Mouse (Mus musculus) gastrocnemius, adult 2 months (tissue): ENCODE results near the gene Kazn. TPM values are rescaled to one million over a fixed set of nuclear protein-coding genes. Genes with fewer than 3 reads are reported as not detected.

Experiments used
- DNase-seq: peaks from one replicate; pipeline ENCODE4 v3.0.0; 2022
- H3K27ac ChIP-seq: fragments of 200-600 bp; 2 replicates; pipeline ENCODE4 v1.8.1; 2022; ENCODE audit warnings: mild to moderate bottlenecking
- H3K4me3 ChIP-seq: fragments of 200-600 bp; 2 replicates; pipeline ENCODE4 v1.8.1; 2022; ENCODE audit warnings: mild to moderate bottlenecking, moderate library complexity
- CTCF ChIP-seq: fragments of 200-600 bp; IDR thresholded peaks from 2 replicates; pipeline ENCODE4 v1.8.1; 2022; ENCODE audit warnings: antibody characterized with exemption, mild to moderate bottlenecking, moderate library complexity
- intact Hi-C: fragments of 180-260 bp; cut with DNase I; formaldehyde crosslinking; loops from one replicate; pipeline ENCODE4 v1.15.1; 2025
- total RNA-seq, 2 experiments: library from RNA; stranded (reverse); gene quantifications; 2 replicates each; pipeline ENCODE4 v1.2.3; 2021

Kazn gene
- total RNA-seq, 2 experiments from 2014 or later = 1.5 to 2.3 TPM

- no peak overlapping the region for H3K27ac ChIP-seq
- TF ChIP-seq CTCF = no peak
- no peak overlapping the region for H3K4me3 ChIP-seq
- intact Hi-C loops = no loop called here
- no peak for DNase-seq
Measured at GRCm38 (mm10) chr4:142258730-142259129, 19.5 kb upstream of the Kazn start.

- intact Hi-C loops = no loop called here
- Histone ChIP-seq H3K27ac (no peak overlapping the region), H3K4me3 (no peak overlapping the region)
- DNase-seq = no peak
- TF ChIP-seq CTCF = peak; percentile 47
Measured at GRCm38 (mm10) chr4:142254088-142254487, 14.9 kb upstream of the Kazn start.

- no peak for TF ChIP-seq CTCF
- no peak overlapping the region for H3K27ac ChIP-seq
- intact Hi-C loops = no loop called here
- no peak overlapping the region for H3K4me3 ChIP-seq
- DNase-seq = no peak
Measured at GRCm38 (mm10) chr4:142251471-142252354, 12.5 kb upstream of the Kazn start.

- Histone ChIP-seq H3K27ac (no peak overlapping the region), H3K4me3 (no peak overlapping the region)
- TF ChIP-seq CTCF = no peak
- intact Hi-C loops = no loop called here
- DNase-seq = no peak
Measured at GRCm38 (mm10) chr4:142250054-142250453, 10.9 kb upstream of the Kazn start.

GRCm38 (mm10) chr4:142249401-142249800 lies 10.2 kb upstream of the Kazn start:
- peak; percentile 60 for DNase-seq
- Histone ChIP-seq H3K27ac (no peak overlapping the region), H3K4me3 (no peak overlapping the region)
- intact Hi-C loops = loop anchor here (1.0 to 10.0 kb wide), 3 partner anchors 96 to 245 kb away; no protein-coding TSS in a partner anchor
- peak; percentile 80 for TF ChIP-seq CTCF

GRCm38 (mm10) chr4:142248426-142248825 lies 9.2 kb upstream of the Kazn start:
- intact Hi-C loops = loop anchor here (5.0 to 10.0 kb wide), 2 partner anchors 99 to 244 kb away; no protein-coding TSS in a partner anchor
- no peak overlapping the region for H3K27ac ChIP-seq
- TF ChIP-seq CTCF = peak; percentile 97
- no peak overlapping the region for H3K4me3 ChIP-seq
- DNase-seq = peak; percentile 84

GRCm38 (mm10) chr4:142246698-142247097 lies 7.5 kb upstream of the Kazn start:
- intact Hi-C loops = loop anchor here (5.0 to 10.0 kb wide), 2 partner anchors 101 to 242 kb away; no protein-coding TSS in a partner anchor
- no peak for TF ChIP-seq CTCF
- H3K4me3 ChIP-seq = no peak overlapping the region
- no peak overlapping the region for H3K27ac ChIP-seq
- no peak for DNase-seq

GRCm38 (mm10) chr4:142244641-142245040 lies 5.4 kb upstream of the Kazn start:
- Histone ChIP-seq H3K4me3 (no peak overlapping the region), H3K27ac (no peak overlapping the region)
- DNase-seq = no peak
- intact Hi-C loops = loop anchor here (5.0 to 10.0 kb wide), 2 partner anchors 103 to 240 kb away; no protein-coding TSS in a partner anchor
- no peak for TF ChIP-seq CTCF

GRCm38 (mm10) chr4:142242750-142243383 lies 3.7 kb upstream of the Kazn start:
- Histone ChIP-seq H3K4me3 (no peak overlapping the region), H3K27ac (no peak overlapping the region)
- DNase-seq = no peak
- intact Hi-C loops = loop anchor here (10.0 kb wide), 1 partner anchor 238 kb away; no protein-coding TSS in a partner anchor
- TF ChIP-seq CTCF = no peak

GRCm38 (mm10) chr4:142242164-142242563 lies 3.0 kb upstream of the Kazn start:
- Histone ChIP-seq H3K27ac (no peak overlapping the region), H3K4me3 (no peak overlapping the region)
- no peak for TF ChIP-seq CTCF
- no peak for DNase-seq
- intact Hi-C loops = loop anchor here (10.0 kb wide), 1 partner anchor 237 kb away; no protein-coding TSS in a partner anchor

- Histone ChIP-seq H3K27ac (no peak overlapping the region), H3K4me3 (no peak overlapping the region)
- intact Hi-C loops = loop anchor here (10.0 kb wide), 1 partner anchor 236 kb away; no protein-coding TSS in a partner anchor
- TF ChIP-seq CTCF = no peak
- DNase-seq = no peak
Measured at GRCm38 (mm10) chr4:142240874-142241273, 1.7 kb upstream of the Kazn start.

- H3K27ac ChIP-seq = peak overlapping the region; percentile 79
- peak; percentile 67 for TF ChIP-seq CTCF
- intact Hi-C loops = loop anchor here (2.0 kb wide), 1 partner anchor 86 kb away; no protein-coding TSS in a partner anchor
- peak overlapping the region; percentile 79 for H3K4me3 ChIP-seq
- peak; percentile 79 for DNase-seq
Measured at GRCm38 (mm10) chr4:142238486-142239239, 538 bp downstream of the Kazn start.
